Mouse (Mus musculus) stomach, postnatal 0 days (tissue): ENCODE measurements at regions not wholly inside any gene's neighbourhood (a gene's known extent, or its start where the extent isn't known, plus 50 kb on each side); places are given as distances from the start of the nearest gene placed in this dataset.

ENCODE experiments used
- ATAC-seq: fragments of 200-750 bp; cut with Nextera tagmentation; 2 replicates; pipeline ENCODE4 v1.8.0; 2017; ENCODE audit not compliant: low FRiP score, low TSS enrichment
- DNase-seq: peaks from one replicate; pipeline ENCODE4 v3.0.0-alpha.2; 2016; ENCODE audit warnings: low spot score
- H3K27ac ChIP-seq: fragments of 300-500 bp; sonication (generic); replicated peaks from 2 replicates; pipeline ENCODE4 v1.5.1; 2014; ENCODE audit warnings: mild to moderate bottlenecking, control low read depth
- H3K27me3 ChIP-seq: fragments of 300-500 bp; sonication (generic); 2 replicates; pipeline ENCODE4 v1.6.1; 2014; ENCODE audit warnings: low read length; ENCODE audit not compliant: control insufficient read depth, insufficient read depth
- H3K36me3 ChIP-seq: fragments of 300-500 bp; sonication (generic); 2 replicates; pipeline ENCODE4 v1.6.1; 2014; ENCODE audit warnings: low read length, mixed read lengths; ENCODE audit not compliant: control insufficient read depth, insufficient read depth
- H3K4me1 ChIP-seq: fragments of 300-500 bp; sonication (generic); replicated peaks from 2 replicates; pipeline ENCODE4 v1.6.1; 2014; ENCODE audit warnings: antibody characterized with exemption; ENCODE audit not compliant: control insufficient read depth, insufficient read depth
- H3K4me2 ChIP-seq: fragments of 300-500 bp; sonication (generic); replicated peaks from 2 replicates; pipeline ENCODE4 v1.6.1; 2014; ENCODE audit warnings: low read depth, mild to moderate bottlenecking, control low read depth, moderate library complexity
- H3K4me3 ChIP-seq: fragments of 300-500 bp; sonication (generic); 2 replicates; pipeline ENCODE4 v1.5.1; 2014; ENCODE audit warnings: low read depth, low read length, control low read depth
- H3K9ac ChIP-seq: fragments of 300-500 bp; sonication (generic); 2 replicates; pipeline ENCODE4 v1.6.1; 2014; ENCODE audit warnings: mild to moderate bottlenecking, low read length, control low read depth, mixed read lengths
- H3K9me3 ChIP-seq: fragments of 300-500 bp; sonication (generic); 2 replicates; pipeline ENCODE4 v1.6.1; 2016; ENCODE audit warnings: low read length; ENCODE audit not compliant: control insufficient read depth
- CTCF ChIP-seq: IDR thresholded peaks from 2 replicates; pipeline ENCODE4 v1.5.1; 2016; ENCODE audit warnings: antibody characterized with exemption, low read depth, mild to moderate bottlenecking, moderate library complexity
- EP300 ChIP-seq: optimal IDR thresholded peaks from 2 replicates; pipeline ENCODE3; 2016; ENCODE audit warnings: antibody characterized with exemption
- WGBS: fragments of 180-500 bp; shearing (Covaris S2); extraction: QIAGEN DNeasy Blood & Tissue Kit; methylation state at CpG from one replicate; pipeline ENCODE4 v1.1.7; 2014; 5-methylcytosine and 5-hydroxymethylcytosine counted together

DNA sequence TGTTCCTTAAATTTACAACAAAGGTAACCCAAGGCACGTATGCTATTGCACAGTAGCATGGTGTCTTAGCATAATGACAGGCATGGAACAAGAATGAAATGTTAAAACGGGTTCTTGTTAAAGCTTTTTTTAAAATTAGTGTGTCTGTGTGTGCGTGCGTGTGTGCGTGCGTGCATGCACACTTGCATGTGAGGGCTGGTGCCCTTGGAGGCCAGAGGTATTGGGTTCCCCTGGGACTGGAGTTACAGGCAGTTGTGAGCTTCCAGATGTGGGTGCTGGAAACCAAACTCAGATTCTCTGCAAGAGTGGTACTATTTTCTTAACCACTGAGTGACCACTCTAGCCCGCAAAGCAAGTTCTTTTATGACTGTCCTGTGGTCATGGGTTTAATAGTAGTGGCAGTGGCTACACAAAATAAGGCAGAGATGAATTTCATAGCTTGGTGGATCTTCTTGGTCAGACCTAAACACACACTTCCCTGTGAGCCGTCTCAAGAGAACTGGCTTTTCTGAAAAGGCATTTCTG lies 59.3 kb upstream of the Dgkg start:
- H3K27me3 ChIP-seq: no peaks in the 10 kb centered on the region
- no peak overlapping the region for H3K9ac ChIP-seq
- H3K4me3 ChIP-seq: no peak overlapping the region
- no peak overlapping the region for H3K27ac ChIP-seq
- ATAC-seq (no peak), DNase-seq (no peak)
- no peaks in the 10 kb centered on the region for H3K36me3 ChIP-seq
- no peaks in the 10 kb centered on the region for H3K9me3 ChIP-seq
- TF ChIP-seq EP300 (no peak), CTCF (no peak)
- H3K4me1 ChIP-seq: no peaks in the 10 kb centered on the region
- no peak overlapping the region for H3K4me2 ChIP-seq
- 88% methylated on average over 8 of the region's 8 CpGs for WGBS

DNA sequence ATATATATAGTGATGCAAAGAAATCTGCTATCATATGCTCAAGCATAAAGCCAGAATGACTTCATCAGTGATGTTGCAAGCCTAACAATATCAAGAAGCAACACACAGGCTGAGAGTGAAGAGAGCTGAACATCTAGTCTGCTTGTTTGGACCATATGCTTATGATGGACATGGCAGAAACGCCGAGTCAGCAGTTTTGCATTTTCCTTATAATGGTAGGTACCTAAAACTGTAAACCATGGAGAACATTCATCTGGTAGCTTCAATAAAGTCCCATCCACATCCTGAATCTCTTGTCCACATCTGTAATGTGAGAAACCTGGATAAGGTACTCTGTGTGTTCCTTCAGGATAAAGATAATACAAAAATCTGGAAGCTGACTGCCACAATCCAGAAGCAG lies 57.3 kb upstream of the Dgkg start:
- no peaks in the 10 kb centered on the region for H3K9me3 ChIP-seq
- no peak for ATAC-seq
- no peak overlapping the region for H3K4me2 ChIP-seq
- H3K4me3 ChIP-seq: no peak overlapping the region
- no peak for DNase-seq
- 89% methylated on average over 2 of the region's 2 CpGs for WGBS
- no peaks in the 10 kb centered on the region for H3K36me3 ChIP-seq
- H3K27me3 ChIP-seq: no peaks in the 10 kb centered on the region
- H3K4me1 ChIP-seq: no peaks in the 10 kb centered on the region
- TF ChIP-seq EP300 (no peak), CTCF (no peak)
- H3K9ac ChIP-seq: no peak overlapping the region
- no peak overlapping the region for H3K27ac ChIP-seq

DNA sequence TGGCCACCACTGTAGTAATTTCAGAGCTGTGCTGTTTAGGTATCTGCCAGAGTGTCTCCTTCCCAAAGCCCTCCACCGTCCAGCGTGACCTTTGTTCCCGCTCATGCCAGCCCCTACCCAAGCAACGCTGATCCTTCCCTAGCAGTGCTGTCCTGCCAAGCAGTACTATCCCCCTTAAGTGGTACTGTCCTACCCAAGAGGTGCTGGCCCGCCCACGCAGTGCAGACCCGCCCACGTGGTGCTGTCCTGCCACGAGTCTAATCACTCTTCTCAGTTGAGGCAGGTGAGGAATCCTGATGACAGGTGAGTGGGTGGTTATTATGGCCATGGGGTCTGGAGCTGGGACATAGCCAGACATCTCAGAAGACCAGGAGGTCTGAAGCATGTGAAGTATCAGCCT lies 51.7 kb upstream of the Dgkg start:
- Histone ChIP-seq H3K9ac (no peak overlapping the region), H3K4me2 (no peak overlapping the region), H3K27ac (no peak overlapping the region), H3K36me3 (no peaks in the 10 kb centered on the region), H3K9me3 (no peaks in the 10 kb centered on the region), H3K27me3 (no peaks in the 10 kb centered on the region), H3K4me1 (no peaks in the 10 kb centered on the region), H3K4me3 (no peak overlapping the region)
- 58% methylated on average over 9 of the region's 9 CpGs for WGBS
- TF ChIP-seq CTCF (no peak), EP300 (no peak)
- no peak for ATAC-seq
- DNase-seq: no peak
